Mouse (Mus musculus): ENCODE results near the gene Trim11.

Gene Trim11

DNA sequence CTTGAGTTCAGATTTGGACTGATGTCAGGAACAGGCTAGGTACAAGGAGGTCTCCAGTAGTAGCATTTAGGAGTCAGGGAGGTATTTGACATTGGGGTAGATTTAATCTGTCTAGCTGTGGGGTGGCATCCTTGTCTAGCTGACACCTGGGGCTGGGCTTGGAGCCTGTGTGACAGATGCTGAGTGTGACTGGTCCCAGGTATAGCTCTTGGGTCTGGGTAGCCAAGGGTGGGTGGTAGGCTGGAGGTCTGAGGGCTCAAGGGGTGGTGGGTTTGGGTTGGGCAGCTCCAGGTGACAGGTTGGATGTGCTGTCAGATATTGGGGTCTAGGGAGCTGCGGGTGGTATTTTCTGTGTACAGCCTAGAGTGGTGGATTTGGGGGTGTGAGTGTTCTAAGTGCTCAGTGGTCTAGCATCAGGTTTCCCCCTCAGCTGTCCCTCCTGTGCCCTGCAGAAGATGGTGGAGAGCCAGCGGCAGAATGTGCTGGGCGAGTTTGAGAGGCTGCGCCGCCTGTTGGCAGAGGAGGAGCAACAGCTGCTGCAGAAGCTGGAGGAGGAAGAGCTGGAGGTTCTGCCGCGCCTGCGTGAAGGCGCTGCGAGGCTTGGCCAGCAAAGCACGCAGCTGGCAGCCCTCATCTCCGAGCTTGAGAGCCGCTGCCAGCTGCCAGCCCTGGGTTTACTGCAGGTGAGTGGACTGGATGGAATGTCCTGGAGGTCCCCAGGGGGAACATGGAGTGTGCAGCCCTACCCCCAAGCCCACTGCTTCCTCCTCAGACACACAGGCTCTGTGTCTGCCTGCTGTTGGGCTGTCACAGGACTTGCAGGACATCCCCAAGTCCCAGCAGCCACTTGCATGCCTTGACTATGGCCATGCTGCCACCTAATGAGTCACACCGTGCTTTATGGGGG is 3.9 kb downstream of the Trim11 start:
- DNase-seq = peak; percentile 41

DNA sequence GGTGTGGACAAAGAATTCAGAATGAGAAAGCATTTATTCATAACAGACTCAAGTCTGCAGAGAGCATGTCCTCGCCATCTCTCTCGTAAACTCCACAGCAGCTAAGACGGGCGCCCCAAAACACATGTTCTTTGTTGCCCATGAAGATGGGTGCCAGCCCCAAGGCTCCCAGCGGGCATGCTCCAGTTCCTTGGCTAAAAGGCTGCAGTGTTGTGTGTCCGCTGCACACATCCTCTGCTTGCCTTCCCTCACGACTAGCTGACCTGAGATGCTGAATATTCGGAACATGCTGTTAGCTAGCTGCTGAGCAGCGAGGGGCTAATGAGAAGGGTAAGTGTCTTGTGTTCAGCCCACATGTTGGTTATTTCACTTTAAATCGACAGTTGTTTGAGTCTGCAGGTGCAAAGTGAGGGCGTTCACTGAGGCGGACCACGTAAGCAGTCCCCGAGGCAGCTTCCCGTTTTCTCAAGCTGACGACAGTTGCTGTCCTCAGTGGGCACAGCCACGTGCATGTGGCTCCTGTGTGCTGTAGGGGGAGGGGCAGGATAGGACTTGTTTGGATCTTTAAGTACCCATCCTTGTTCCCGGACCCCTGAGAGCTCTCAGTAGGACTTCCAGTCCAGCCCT is 4.7 kb downstream of the Trim11 start:
- DNase-seq = no peak

DNA sequence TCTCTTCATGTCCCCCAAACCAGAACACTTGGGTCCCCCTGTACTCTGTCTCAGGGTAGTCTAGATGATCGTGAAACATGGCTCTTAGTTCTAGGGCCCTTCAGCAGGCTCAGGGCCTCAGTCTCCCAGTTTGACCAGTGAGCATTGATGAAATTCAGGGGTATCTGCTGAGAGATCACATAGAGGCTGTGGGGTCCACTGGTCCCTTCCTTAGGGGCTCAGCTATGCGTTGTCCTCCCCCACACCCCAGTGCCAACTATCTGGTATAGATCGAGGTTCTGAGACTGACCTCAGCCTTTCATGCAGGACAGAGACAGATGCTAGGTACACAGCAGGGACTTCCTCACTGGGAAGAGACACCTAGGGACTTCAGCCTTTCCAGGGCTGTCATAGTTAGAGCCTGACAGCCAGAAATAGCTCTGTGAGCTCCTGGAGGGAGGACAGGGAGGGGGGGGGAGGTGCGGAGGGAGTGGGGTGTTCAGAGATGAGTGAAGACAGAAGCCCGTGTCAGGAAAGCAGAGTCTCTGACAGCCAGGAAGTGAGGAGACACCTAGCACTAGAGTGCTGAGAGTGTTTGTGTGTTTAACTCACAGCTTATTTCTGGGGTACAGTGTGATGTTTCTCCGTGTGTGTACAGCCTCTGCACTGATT is 5.9 kb downstream of the Trim11 start:
- no peak for DNase-seq

DNA sequence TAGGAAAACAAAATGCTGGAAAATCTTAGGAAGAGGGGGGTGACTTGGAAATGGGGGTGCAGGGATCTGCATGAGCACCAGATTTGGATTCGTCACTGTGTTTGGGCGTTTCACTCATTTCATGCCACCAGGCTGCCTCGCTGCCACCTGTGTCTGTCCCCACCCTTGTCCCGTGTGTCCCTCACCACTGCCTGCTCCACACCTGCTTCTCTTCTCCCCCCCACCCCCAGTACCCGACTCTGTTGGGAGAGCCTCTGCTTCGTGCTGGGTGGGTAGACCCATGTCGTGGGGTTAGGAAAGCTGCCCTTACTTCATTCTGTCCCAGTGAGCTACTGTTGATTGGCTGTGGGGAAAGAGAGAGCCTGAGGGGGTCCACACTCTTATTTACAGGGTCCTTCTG is 6.8 kb downstream of the Trim11 start:
- DNase-seq = no peak

DNA sequence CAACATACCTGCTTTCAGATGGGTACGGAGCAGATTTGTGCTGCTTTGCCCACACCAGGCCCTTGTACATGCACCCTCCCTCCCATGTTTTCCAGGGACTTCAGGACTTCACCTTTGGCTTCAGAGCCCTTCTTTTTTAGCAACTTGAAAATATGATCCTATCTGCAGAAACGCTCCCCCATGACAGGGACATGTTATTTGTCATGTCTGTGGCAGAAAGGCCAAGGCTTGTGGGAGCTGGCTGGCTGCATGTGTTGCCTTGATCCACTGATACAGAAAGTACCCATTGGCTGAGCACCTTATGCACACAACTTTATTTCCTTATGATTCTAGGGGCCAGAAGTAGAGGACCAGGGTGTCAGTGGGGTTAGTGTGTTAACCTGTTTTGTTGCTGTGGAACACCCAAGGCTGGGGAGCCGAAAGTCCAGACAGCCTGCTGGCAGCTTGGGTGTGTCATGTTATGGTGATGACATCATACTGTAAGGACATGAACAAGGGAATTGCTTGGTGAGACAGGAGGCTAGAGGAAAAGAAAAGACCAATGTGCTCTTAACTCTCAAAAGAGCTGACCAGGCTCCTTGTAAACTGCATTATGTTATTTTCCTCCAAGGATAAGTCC is 7.5 kb downstream of the Trim11 start:
- DNase-seq = no peak

DNA sequence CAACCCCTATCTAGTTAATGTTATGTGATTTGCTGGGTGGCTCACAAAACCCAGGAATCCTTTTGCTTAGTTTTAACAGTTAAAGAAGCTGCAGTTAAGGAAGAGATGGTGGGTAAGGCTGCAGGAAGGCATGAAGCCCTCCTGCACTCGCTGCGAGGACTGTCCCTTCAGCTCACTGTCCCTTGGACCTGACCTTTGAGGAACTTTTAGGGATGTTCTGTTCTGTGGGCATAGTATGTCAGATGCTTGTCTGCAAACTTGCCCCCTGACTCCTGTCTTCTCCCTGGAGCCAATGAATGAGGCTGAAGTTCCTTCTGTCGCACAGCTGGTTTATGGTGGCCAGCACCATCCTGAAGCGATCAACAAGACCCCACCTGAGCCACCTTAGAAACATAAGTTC is 11.3 kb downstream of the Trim11 start:
- no peak for DNase-seq

DNA sequence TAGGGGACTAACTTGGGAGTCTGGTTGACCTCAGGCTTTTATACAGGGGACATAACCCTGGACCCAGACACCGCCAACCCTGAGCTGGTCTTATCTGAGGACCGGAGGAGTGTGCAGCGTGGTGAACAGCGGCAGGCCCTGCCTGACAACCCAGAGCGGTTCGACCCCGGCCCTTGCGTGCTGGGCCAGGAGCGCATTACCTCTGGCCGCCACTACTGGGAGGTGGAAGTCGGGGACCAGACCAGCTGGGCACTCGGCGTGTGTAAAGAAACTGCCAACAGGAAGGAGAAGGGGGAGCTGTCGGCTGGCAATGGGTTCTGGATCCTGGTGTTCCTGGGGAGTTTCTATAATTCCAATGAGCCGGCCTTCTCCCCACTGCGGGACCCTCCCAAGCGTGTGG is 12.2 kb downstream of the Trim11 start:
- no peak for DNase-seq

DNA sequence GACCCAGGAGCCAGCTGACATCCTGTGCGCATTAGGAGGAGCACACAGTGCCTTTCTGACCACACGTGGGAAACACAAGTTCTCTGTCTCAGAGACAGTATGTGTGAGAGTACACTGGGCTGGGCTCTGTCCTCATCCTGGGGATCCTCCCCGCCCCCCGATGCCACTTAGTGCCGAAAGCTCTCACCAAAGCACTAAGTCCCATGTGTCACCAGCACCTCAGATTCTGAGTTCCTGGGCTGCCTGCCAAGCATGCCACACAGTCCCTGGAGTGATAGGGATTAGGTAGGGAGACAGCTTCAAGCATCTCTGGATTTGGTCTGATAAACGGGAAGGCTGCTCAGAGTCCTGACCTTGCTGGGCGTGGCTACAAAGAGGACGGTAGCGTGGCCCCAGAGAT is 12.9 kb downstream of the Trim11 start:
- DNase-seq = no peak

DNA sequence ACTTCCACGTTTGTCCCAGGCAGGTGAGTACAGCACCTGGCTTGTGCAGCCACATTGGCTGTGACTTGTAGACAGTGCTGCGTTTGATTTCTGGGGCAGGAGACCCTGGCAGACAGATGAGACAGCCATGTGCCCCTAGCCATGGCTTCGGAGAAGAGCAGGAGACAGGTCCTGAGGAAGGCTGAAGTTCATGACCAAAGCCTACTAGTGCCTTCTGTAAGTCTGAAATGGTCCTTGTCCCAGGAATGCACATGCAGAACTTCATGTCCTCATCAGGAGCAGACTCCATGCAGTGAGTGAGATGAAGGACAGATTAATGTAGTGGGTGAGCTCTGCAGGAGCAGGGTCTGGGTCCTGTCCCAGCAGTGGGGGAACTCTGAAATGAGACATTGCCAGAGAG is 14.0 kb downstream of the Trim11 start:
- DNase-seq = no peak

DNA sequence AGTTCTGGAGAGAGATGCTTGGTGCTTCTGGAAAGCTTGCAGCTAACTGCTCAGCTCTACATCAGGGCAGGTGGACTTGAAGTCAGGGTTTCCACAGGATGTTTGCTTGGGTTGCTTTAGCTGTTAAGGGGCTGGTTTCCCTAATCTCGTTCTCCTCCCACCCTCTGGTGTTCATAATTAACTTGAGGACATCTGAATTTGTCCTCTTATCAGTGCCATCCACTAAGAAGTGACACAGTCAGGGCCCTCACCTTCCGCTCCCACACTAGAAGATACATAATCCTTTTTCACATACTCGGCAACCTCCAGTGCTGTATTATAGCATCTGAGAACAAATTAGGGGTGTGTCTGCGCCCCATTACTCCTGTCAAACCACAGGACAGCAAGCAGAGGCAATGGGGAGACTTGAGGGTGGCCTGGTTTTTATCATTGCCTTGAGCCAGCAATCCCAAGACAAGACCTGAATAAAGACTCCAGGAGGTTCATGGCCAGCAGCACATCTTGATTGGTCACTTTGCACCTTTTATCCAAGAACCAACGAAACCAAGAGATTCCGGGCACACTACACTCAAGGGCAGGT is 15.3 kb downstream of the Trim11 start:
- DNase-seq = no peak

DNA sequence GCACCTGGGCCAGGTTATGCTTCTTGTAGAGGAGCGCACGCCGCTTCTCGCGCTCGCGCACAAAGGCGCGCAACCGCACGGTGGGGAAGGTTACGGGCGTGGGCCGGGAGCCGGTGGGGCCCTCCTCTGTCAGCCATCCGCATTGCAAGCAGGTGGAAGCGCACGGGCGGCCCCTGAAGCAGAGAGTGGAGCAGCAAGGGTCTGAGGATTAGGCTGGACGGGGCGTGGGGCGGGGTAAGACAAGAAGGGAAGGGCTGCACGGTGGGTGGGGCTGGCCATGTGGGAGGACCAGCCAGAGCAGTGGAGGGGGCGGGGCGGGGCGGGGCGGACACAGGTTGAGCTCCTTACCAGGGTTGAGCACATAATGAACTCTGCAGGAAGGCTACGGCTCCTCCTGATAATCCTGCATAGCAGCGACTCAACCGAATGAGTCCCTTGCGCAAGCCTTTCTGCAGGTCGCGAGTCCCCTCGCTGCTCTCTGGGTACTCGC is 16.5 kb downstream of the Trim11 start:
- peak; percentile 60 for DNase-seq

DNA sequence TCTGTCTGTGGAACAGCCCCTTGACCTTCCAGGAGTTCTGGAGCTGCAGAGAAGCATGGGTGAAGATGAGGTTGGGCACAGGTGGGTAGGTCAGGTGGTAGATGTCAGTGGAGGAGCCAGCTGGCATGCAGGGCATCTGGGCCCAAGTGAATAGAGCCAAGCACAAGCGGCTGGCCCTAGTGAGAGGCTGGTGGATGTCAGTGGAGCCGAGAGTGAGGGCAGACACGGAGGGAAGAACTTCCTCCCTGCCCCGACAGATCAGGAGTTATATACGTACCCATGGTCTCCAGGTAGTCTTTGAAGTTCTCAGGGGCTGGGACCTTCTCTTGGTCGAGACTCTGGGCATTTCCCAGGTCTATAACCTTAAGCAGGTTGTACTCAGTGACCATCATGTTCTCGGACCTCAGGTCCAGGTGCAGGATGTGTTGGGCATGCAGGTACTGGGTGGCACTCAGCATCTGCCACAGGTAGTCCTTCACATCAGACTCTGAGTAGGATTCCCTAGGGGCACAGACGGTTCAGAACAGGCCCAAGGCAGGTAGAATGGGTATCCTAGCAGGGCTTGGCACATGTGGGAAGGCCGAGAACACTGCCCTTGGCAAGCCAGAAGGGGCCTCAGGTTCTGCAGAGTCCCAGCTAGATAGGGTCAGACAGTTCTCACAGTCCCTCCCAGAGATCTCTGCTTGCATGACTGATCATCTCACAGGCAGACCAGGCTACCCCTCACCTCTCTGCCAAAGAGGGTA is 17.3 kb downstream of the Trim11 start:
- no peak for DNase-seq

DNA sequence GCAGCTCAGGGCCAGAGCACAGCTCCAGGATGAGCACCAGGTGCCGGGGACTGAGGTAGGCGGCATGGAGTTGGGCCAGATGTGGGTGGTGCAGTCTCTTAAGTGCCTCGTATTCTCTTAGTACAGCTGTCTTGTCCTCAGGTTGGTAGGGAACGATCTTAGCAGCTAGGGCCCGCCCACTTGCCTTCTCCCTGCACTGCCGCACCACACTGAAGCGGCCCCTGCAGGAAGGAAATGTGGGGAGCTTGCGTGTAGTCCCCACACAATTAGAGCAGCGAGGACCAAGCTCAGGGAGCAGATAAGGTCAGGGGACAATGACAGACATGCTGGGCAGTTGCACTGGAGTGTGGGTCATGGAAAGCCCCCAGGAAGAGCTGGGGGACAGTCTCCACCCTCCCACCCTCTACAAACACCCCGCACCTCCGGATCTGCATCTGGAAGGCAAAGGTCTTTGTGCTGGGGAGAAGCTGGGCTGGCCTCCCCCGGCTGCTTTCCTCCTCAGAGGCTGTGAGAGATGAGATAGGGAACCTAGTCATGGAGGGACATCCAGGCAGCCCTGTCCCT is 18.0 kb downstream of the Trim11 start:
- DNase-seq = no peak

DNA sequence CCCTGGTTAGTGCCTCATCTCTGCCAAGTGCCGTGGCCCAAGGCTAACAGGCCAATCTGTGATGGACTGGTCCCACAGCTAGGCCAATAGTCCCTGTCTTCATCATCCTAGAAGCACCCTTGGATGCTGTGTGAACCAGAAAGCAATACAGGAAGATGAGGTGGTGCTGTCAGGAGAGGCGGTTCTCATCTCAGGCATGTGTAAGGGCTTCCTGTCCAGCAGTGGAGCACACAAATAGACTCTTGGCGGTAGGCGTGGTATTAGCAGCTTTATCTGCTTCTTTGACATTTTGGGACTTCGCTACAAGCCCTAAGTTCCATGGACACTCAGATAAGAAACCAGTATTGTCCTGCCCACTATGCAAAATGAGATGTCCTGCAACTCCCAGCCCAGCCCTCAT is 19.6 kb downstream of the Trim11 start:
- no peak for DNase-seq

DNA sequence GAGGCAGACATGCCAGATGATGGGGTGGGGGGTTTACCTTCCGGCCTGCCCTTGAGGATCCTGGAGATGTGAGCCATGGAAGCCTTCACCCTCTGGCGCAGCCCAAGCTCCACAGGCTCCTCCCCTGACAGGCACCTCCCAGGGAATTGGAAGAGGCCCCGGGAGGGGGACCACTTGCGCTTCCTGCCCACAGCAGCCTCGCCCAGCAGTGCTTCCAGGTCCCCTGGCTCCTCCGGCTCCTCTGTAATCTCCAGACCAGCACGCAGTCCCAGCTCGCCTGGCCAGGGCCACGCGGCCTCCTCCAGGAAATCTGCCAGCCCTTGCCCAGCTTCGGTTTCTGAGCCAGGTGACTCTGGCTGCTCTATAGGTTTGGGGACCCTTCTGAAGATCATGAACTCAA is 21.3 kb downstream of the Trim11 start:
- DNase-seq = no peak

DNA sequence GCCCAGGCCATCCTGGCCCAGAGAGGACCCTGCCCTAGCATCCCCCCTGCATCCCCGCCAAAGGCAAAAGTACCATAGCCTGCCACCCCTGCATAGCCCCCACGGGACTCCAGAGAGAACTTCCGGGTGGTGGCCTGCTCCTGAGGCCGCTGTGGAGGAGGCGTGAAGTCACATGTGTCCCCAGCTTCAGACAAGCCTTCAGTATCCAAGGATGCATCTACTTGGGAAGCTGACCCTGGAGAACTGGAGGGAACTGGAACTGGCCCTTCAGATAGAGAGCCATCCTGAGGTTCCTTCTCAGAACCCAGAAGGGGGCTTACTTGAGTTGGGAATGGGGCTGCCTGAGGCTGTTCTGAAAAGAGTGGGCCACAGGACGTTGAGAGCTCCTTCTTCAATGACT is 21.9 kb downstream of the Trim11 start:
- DNase-seq = no peak

DNA sequence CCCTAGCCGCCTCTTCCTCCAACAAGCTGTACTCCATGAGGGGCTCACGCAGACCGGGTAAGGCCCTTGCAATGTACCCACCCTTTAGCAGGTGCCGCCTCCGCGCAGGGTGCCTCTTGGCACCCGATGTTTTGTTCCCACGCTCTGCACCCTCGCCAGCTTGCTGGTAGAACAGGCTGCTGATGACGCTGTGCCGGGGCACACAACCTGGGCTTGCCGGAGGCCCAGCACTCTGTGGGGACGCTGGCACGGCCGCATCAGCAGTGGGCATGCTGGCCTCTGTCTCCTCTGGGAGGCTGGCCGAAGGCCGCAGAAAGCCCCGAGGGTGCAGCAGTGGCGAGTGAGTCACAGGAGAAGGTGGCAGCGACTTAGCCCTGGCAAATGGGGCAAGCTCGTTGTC is 22.7 kb downstream of the Trim11 start:
- DNase-seq = no peak

DNA sequence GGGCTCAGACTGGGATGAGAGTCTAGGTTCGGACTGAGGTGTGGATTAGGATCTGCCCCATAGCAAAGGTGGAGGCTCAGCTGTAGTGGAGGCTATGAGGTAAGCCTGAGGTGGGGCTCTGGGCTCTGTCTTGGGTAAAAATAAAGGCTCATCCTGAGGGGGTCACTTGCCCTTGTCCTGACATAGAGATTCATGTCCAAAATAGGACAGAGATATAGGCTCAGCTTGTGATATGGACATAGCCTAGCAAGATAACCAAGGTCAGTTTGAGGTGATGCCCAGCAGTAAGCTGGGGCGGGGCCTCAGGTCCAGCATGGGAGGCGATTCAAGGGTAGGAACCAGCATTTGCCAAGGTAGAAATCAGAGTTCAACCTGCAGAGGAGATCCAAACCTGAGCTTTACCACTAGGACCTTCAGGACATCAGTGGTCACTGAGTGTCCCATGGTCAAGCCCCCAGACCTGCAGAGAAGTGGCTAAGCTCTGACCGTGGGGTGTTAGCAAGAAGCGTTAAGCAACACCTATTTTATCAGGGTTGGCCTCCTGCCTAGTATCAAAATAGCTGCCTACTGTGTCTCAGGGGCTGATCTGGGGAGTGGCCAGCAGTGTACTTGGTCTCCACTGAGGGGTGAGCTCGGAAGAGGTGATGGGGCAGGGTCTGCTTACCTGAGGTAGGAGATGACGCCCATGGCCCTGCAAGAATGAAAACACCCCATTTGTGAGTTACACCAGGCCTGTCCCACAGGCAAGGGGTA is 24.6 kb downstream of the Trim11 start:
- DNase-seq = no peak

DNA sequence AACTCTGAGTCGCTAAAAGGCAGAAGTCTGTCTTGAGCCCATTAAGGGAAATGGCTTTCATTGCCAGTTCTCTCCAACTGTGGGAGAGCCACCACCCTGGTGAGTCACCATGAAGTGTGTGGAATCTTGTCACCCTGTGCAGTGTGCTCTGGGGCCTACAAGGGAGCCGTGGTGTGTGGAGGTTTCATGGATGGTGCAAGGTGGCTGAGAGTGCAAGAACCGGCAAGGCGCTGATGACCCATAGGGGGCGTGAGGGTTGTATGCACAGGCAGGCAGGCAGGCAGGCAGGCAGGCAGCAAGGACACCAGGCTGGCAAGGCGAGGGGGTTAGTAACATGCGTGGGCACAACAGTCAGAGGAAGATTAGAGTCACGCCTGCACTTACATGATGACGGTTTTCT is 37.2 kb downstream of the Trim11 start:
- peak; percentile 14 for DNase-seq

DNA sequence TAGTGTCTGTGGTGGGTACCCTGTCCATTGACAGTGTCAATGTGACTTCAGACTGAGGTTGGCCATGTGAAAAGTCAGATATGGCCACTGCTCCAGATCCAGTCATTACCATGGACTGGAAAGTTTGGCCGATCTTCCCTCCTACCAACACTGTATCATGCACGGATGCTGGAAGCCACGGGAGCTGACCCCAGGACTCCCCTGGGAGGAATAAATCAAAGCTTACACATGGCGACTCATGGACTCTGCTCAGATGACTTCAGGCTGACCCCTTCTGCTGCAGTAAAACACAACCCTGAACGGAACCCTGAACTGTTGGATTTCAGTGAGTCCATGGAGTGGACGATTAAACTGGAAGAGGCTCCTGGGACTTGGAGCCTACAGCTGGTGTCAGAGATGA is 48.5 kb downstream of the Trim11 start:
- DNase-seq = no peak

DNA sequence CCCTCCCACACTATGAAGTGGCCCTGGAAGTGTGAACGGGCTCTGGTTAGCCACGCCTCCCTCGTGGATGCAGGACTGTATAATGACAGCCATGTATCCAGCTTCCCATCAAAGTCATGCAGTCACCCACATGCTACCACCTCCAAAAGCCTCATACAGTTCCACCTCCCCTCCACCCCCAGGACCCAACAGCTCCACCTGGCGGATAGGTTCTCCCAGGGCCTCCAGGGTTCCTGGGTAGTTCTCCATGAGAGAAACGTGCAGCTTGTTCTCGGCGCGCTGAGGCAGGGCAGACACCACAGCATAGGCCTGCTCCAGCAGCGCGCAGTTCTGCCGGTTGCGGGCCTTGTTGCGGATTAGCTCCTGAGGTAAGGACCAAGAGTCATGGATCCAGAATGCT is 51.1 kb downstream of the Trim11 start:
- no peak for DNase-seq
